Mouse (Mus musculus): ENCODE results near the gene Dtx4. TPM values are rescaled to one million over a fixed set of nuclear protein-coding genes. Genes with fewer than 3 reads are reported as not detected.

Dtx4 gene
- total RNA-seq (2023): 7.6 to 8.7 TPM (median 8.2 TPM) in 4 replicates

GRCm38 (mm10) chr19:12501370-12502347 lies at the start of gene Dtx4:
TSS of gene Dtx4 (minus strand) at chr19:12501454.

GRCm38 (mm10) chr19:12545440-12545839 lies 44.2 kb upstream of the Dtx4 start, which contains the start of gene Fam111a:
TSS of gene Fam111a (plus strand) at chr19:12545740.

DNA sequence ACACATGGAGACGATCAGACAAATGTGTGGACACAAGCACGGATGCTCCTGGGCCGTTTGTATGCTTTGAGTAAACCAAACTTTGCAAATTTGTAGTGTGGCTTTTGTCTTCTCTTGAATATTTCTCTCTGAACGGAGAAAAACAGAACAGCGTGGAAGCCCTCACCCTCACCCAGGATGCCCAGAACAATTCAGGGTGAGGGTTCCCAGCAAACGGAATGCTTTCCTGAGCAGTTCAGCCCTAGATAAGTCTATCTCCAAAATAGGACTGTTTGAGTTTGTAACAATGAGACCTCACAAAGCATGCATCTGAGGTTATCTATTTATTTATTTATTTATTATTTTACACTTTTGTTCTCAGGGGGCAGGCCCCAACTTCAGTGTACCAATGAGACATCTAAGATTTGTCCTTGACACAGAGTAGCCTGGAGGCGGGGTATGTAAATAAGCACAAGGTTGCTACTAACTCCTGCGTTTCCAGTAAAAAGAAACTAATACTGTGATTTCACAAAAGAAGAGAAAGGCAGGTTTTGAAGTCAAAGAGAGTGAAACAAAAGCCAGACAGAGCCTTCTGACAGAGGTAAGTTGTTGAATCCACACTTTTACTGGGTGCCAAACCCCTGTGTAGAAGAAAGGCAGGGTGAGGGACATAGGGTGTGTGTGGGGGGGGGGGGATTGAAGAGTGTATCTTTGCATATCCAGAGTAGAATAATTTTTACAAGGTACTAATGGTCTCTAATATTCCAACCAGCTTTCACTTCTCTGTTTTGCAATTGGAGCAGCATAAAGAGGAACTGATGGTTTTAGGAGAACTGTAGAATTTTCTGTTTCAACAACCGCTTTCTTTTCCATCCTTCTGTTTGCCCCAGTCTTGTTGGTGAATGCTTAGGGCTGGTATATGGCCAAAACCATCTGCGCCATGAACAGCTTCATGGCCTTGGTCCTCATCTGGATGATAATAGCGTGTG lies 40.7 kb downstream of the Dtx4 start, which contains the start of gene Mpeg1:
Gene Mpeg1 (plus strand): TSS at position 498 of the 968 bp plus-strand sequence.

GRCm38 (mm10) chr19:12427605-12428004 lies 73.6 kb downstream of the Dtx4 start, which contains the start of gene Pfpl:
TSS of gene Pfpl (plus strand) at chr19:12427905.

DNA sequence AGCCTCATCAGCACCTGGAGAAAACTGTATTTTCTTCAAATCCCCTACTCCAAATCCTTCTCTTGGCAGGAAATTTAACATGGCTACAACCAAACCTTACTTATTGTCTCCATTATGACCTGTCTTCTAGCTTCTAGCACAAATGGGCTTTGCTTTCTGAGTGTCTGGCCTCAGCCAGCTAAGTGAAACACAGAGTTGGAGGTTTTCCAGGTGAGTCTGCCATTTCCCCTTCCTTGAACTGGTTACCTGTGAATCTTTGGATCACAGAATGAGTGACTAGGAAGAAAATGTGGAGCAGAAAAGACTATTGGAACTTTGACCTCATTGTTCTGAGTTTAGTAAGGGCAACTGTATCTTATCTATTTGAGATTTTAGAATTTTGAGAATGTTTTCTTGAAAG lies 83.9 kb downstream of the Dtx4 start, which contains the start of gene Olfr1441:
Gene Olfr1441 (plus strand): TSS at position 73 of the 400 bp plus-strand sequence.

Other genes starting within 250 kb of the Dtx4 start
- not detected in 4 replicates for gene Olfr235, start 240.4 kb downstream of the Dtx4 start, total RNA-seq (2023)
- gene Olfr1434, start 221.6 kb downstream of the Dtx4 start, total RNA-seq (2023): not detected in 4 replicates
- gene Olfr1436, start 202.3 kb downstream of the Dtx4 start, total RNA-seq (2023): not detected in 4 replicates
- gene Olfr1437, start 176.4 kb downstream of the Dtx4 start, total RNA-seq (2023): not detected in 4 replicates
- gene Olfr1438-ps1, start 165.5 kb downstream of the Dtx4 start, total RNA-seq (2023): not detected in 4 replicates
- not detected in 4 replicates for gene Olfr1440, start 114.2 kb downstream of the Dtx4 start, total RNA-seq (2023)
- not detected in 4 replicates for gene Olfr1441, start 84.0 kb downstream of the Dtx4 start, total RNA-seq (2023)
- not detected in 4 replicates for gene Pfpl, start 73.5 kb downstream of the Dtx4 start, total RNA-seq (2023)
- 30.5 to 39.8 TPM (median 35.5 TPM) in 4 replicates for gene Mpeg1, start 40.7 kb downstream of the Dtx4 start, total RNA-seq (2023)
- 119 to 133 TPM (median 130 TPM) in 4 replicates for gene Fam111a, start 44.3 kb upstream of the Dtx4 start, total RNA-seq (2023)
- gene Gm4952, start 98.5 kb upstream of the Dtx4 start, total RNA-seq (2023): 0.25 TPM in 1 of 4 replicates, not detected in the others
- gene Glyat, start 131.9 kb upstream of the Dtx4 start, total RNA-seq (2023): not detected in 4 replicates
- gene Olfr1442, start 169.0 kb upstream of the Dtx4 start, total RNA-seq (2023): not detected in 4 replicates
- not detected in 4 replicates for gene Olfr1443, start 176.7 kb upstream of the Dtx4 start, total RNA-seq (2023)
- not detected in 4 replicates for gene Keg1, start 194.3 kb upstream of the Dtx4 start, total RNA-seq (2023)

Data from B cell, adult 62 days (primary cell).